Mouse (Mus musculus): ENCODE measurements at regions not wholly inside any gene's neighbourhood (a gene's known extent, or its start where the extent isn't known, plus 50 kb on each side); places are given as distances from the start of the nearest gene placed in this dataset.

- DNase-seq = peak; percentile 5
Observed at GRCm38 (mm10) chr5:76413886-76414285, 50.3 kb upstream of the Nmu start.

GRCm38 (mm10) chr5:76416256-76416655, 52.7 kb upstream of the Nmu start:
- WGBS = 92% methylated on average over 6 of the region's 6 CpGs
- no peaks in the 10 kb centered on the region for H3K36me3 ChIP-seq (ENCODE audit: control insufficient read depth, insufficient read depth, low read length)
- no peaks in the 10 kb centered on the region for H3K4me1 ChIP-seq (ENCODE audit: control insufficient read depth, insufficient read depth, low read length)
- H3K27ac ChIP-seq (ENCODE audit: insufficient read depth, low read depth, low read length) = no peak overlapping the region
- no peak overlapping the region for H3K4me3 ChIP-seq (ENCODE audit: insufficient read depth, low read depth, low read length)
- H3K27me3 ChIP-seq (replicated peaks; ENCODE audit: control insufficient read depth, insufficient read depth, low read length) = no peaks in the 10 kb centered on the region
- no peak for TF ChIP-seq CTCF (conservative IDR thresholded peaks at IDR 0.05; ENCODE audit: insufficient read depth, insufficient read length, low read depth, low read length)
- no peak for TF ChIP-seq POLR2A (IDR thresholded peaks at IDR 0.05; ENCODE audit: low read depth, low read length)
- no peak for DNase-seq

More at GRCm38 (mm10) chr5:76413886-76414285, 50.3 kb upstream of the Nmu start:
- Histone ChIP-seq H3K27ac (ENCODE audit: insufficient read depth, low read depth, low read length) (no peak overlapping the region), H3K27me3 (replicated peaks; ENCODE audit: control insufficient read depth, insufficient read depth, low read length) (no peaks in the 10 kb centered on the region; the same call in 1 of the 2 replicates), H3K36me3 (ENCODE audit: control insufficient read depth, insufficient read depth, low read length) (no peaks in the 10 kb centered on the region), H3K4me3 (ENCODE audit: insufficient read depth, low read depth, low read length) (no peak overlapping the region), H3K4me1 (ENCODE audit: control insufficient read depth, insufficient read depth, low read length) (no peaks in the 10 kb centered on the region)
- TF ChIP-seq POLR2A (IDR thresholded peaks at IDR 0.05; ENCODE audit: low read depth, low read length) = no peak
- no peak for TF ChIP-seq CTCF (conservative IDR thresholded peaks at IDR 0.05; ENCODE audit: insufficient read depth, insufficient read length, low read depth, low read length)
- WGBS = 89% methylated on average over 3 of the region's 3 CpGs

- DNase-seq = no peak
- Histone ChIP-seq H3K4me3 (ENCODE audit: insufficient read depth, low read depth, low read length) (no peak overlapping the region), H3K27ac (ENCODE audit: insufficient read depth, low read depth, low read length) (no peak overlapping the region), H3K27me3 (replicated peaks; ENCODE audit: control insufficient read depth, insufficient read depth, low read length) (no peaks in the 10 kb centered on the region), H3K36me3 (ENCODE audit: control insufficient read depth, insufficient read depth, low read length) (no peaks in the 10 kb centered on the region), H3K4me1 (ENCODE audit: control insufficient read depth, insufficient read depth, low read length) (no peaks in the 10 kb centered on the region)
- TF ChIP-seq POLR2A (IDR thresholded peaks at IDR 0.05; ENCODE audit: low read depth, low read length) = no peak
- WGBS = 70% methylated on average over 4 of the region's 4 CpGs
Observed at GRCm38 (mm10) chr5:76417137-76417536, 53.5 kb upstream of the Nmu start.

GRCm38 (mm10) chr5:76418901-76419823, 55.6 kb upstream of the Nmu start:
- Histone ChIP-seq H3K4me1 (ENCODE audit: control insufficient read depth, insufficient read depth, low read length) (no peaks in the 10 kb centered on the region), H3K36me3 (ENCODE audit: control insufficient read depth, insufficient read depth, low read length) (no peaks in the 10 kb centered on the region), H3K27me3 (replicated peaks; ENCODE audit: control insufficient read depth, insufficient read depth, low read length) (no peaks in the 10 kb centered on the region), H3K4me3 (ENCODE audit: insufficient read depth, low read depth, low read length) (no peak overlapping the region), H3K27ac (ENCODE audit: insufficient read depth, low read depth, low read length) (no peak overlapping the region)
- WGBS = 77% methylated on average over 17 of the region's 17 CpGs
- no peak for DNase-seq
- TF ChIP-seq CTCF (conservative IDR thresholded peaks at IDR 0.05; ENCODE audit: insufficient read depth, insufficient read length, low read depth, low read length) (no peak), POLR2A (IDR thresholded peaks at IDR 0.05; ENCODE audit: low read depth, low read length) (no peak)

GRCm38 (mm10) chr5:76419841-76420240, 56.3 kb upstream of the Nmu start:
- Histone ChIP-seq H3K4me1 (ENCODE audit: control insufficient read depth, insufficient read depth, low read length) (no peaks in the 10 kb centered on the region), H3K27me3 (replicated peaks; ENCODE audit: control insufficient read depth, insufficient read depth, low read length) (no peaks in the 10 kb centered on the region), H3K27ac (ENCODE audit: insufficient read depth, low read depth, low read length) (no peak overlapping the region), H3K4me3 (ENCODE audit: insufficient read depth, low read depth, low read length) (no peak overlapping the region), H3K36me3 (ENCODE audit: control insufficient read depth, insufficient read depth, low read length) (no peaks in the 10 kb centered on the region)
- DNase-seq = no peak
- WGBS = 67% methylated on average over 1 of the region's 1 CpGs
- TF ChIP-seq POLR2A (IDR thresholded peaks at IDR 0.05; ENCODE audit: low read depth, low read length) = no peak
- no peak for TF ChIP-seq CTCF (conservative IDR thresholded peaks at IDR 0.05; ENCODE audit: insufficient read depth, insufficient read length, low read depth, low read length)

- no peaks in the 10 kb centered on the region for H3K4me1 ChIP-seq (ENCODE audit: control insufficient read depth, insufficient read depth, low read length)
- no peaks in the 10 kb centered on the region for H3K27me3 ChIP-seq (replicated peaks; ENCODE audit: control insufficient read depth, insufficient read depth, low read length)
- TF ChIP-seq CTCF (conservative IDR thresholded peaks at IDR 0.05; ENCODE audit: insufficient read depth, insufficient read length, low read depth, low read length) (no peak), POLR2A (IDR thresholded peaks at IDR 0.05; ENCODE audit: low read depth, low read length) (no peak)
- H3K27ac ChIP-seq (ENCODE audit: insufficient read depth, low read depth, low read length) = no peak overlapping the region
- H3K4me3 ChIP-seq (ENCODE audit: insufficient read depth, low read depth, low read length) = no peak overlapping the region
- 86% methylated on average over 6 of the region's 6 CpGs for WGBS
- H3K36me3 ChIP-seq (ENCODE audit: control insufficient read depth, insufficient read depth, low read length) = no peaks in the 10 kb centered on the region
- no peak for DNase-seq
Observed at GRCm38 (mm10) chr5:76420606-76421005, 57.0 kb upstream of the Nmu start.

- H3K27ac ChIP-seq (ENCODE audit: insufficient read depth, low read depth, low read length) = no peak overlapping the region
- DNase-seq = no peak
- WGBS = 95% methylated on average over 5 of the region's 5 CpGs
- no peaks in the 10 kb centered on the region for H3K27me3 ChIP-seq (replicated peaks; ENCODE audit: control insufficient read depth, insufficient read depth, low read length)
- no peak overlapping the region for H3K4me3 ChIP-seq (ENCODE audit: insufficient read depth, low read depth, low read length)
- no peaks in the 10 kb centered on the region for H3K36me3 ChIP-seq (ENCODE audit: control insufficient read depth, insufficient read depth, low read length)
- TF ChIP-seq POLR2A (IDR thresholded peaks at IDR 0.05; ENCODE audit: low read depth, low read length) (no peak), CTCF (conservative IDR thresholded peaks at IDR 0.05; ENCODE audit: insufficient read depth, insufficient read length, low read depth, low read length) (no peak)
- no peaks in the 10 kb centered on the region for H3K4me1 ChIP-seq (ENCODE audit: control insufficient read depth, insufficient read depth, low read length)
Observed at GRCm38 (mm10) chr5:76423593-76423992, 60.0 kb upstream of the Nmu start.

Measured in kidney, adult 2 months (tissue).